Mouse (Mus musculus): ENCODE measurements around the gene Lingo4. TPM values are rescaled to one million over a fixed set of nuclear protein-coding genes. Genes with fewer than 3 reads are reported as not detected.

Lingo4 gene
- under 1 TPM; 0.63 to 0.73 TPM for total RNA-seq (2021)
- long read RNA-seq, experiment 1: 0 reads
- long read RNA-seq, experiment 2: 0 reads

DNA sequence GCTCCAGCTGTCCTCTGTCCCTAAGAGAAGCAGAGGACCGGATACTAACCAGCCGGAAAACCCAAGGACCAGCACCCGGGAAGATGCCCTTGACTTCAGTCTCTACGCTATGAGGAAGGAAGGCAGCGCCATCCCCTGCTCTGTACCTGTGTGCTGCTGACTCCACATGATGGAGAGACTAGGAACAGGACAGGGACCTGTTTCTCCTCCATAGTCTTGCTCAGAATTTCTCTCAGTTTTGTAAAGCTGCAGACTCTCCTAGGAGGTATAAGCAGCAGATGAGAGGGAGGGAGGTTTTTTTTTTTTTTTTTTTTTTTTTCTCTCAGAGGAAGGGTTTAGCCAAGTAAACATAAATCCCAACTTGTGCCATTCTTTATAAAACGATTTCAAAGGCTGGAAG, at the start of gene Lingo4:
Gene Lingo4 (plus strand): TSS at position 301 of the 400 bp plus-strand sequence.
- DNase-seq (ENCODE audit: low spot score in 2 of 2): no peak

DNA sequence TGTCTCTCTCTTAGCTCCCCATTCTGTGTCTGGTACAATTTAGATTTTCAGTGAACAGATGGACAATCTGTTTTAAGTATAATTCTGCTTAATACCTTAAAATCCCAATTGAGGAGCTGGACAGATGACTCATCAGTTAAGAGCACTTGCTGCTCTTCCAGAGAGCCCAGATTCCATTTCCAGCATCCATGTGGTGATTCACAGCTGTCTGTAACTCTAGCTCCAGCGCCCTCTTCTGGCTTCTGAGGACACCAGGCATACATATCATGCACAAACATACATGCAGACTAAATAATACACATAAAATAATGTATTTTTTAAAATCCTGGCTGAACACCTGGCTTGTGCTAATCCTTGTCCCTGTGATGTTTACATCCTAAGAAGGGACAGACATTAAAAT, 37.5 kb upstream of the Lingo4 start:
- peak; percentile 20 to 27 for DNase-seq (ENCODE audit: low spot score in 2 of 2)

GRCm38 (mm10) chr3:94362138-94362537, 36.2 kb upstream of the Lingo4 start, which contains the start of gene C2cd4d:
TSS of gene C2cd4d (plus strand) at chr3:94362438.
- no peak for DNase-seq (ENCODE audit: low spot score in 2 of 2)

- DNase-seq (ENCODE audit: low spot score in 2 of 2): peak; percentile 18 to 41
These were observed 34.8 kb upstream of the Lingo4 start for GRCm38 (mm10) chr3:94363291-94364153.

DNA sequence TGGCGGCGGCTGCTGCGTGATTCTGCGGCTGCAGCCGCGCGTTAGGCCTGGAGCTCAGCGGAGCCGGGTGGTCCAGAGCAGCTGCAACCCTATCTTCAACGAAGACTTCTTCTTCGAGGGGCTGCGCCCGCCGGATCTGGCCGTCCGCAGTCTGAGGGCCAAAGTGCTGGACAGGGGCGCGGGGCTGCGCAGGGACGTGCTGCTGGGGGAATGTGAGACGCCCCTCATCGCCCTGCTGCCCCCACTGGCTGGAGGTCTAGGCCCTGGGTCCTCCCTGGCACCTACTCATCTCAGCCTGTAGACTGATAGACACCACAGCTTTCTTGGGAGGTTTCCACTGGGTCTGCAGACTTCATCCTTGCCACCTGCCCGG, 34.2 kb upstream of the Lingo4 start:
- no peak for DNase-seq (ENCODE audit: low spot score in 2 of 2)

GRCm38 (mm10) chr3:94366761-94367160, 31.6 kb upstream of the Lingo4 start:
- DNase-seq (ENCODE audit: low spot score in 2 of 2): peak; percentile 78 to 84

DNA sequence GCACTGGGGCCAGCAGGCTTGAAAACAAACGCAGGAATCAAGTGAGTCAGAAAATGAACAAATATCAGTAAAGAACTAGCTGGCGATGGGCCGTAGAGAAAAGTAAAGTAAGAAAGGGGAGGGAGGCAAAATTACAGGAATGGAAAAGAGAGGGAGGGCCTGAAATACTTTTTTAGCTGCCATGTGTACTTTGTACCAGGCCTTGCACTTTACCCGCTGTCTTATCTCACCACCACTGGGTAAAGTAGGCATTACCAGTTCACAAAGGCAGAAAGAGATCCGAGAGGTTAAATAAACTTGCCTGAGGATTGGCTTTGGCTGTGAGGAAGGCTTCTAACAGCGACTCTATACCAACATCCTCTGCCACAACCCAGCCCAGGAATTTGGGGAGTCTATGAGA, 30.8 kb upstream of the Lingo4 start:
- no peak for DNase-seq (ENCODE audit: low spot score in 2 of 2)

- DNase-seq (ENCODE audit: low spot score in 2 of 2): no peak
These were observed 29.7 kb upstream of the Lingo4 start for GRCm38 (mm10) chr3:94368631-94369030.

DNA sequence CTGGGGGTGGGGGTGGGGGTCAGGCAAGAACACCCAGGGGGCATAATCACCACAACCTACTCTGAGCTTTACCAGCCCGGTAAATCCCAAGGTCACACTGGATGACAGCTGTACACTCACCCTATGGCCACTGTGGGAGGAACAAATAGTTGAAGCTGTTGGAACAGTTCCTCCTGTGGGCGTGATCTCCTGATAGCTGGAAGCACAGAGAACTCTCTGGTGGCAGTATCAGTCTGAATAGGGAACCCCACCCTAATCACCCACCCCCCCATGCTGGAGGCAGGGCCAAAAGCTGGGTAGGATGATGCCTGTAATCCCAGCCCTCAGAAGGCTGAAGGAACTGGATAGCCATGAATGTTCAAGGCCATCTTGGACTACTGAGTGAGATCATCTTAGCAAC, 28.6 kb upstream of the Lingo4 start:
- no peak for DNase-seq (ENCODE audit: low spot score in 2 of 2)

DNA sequence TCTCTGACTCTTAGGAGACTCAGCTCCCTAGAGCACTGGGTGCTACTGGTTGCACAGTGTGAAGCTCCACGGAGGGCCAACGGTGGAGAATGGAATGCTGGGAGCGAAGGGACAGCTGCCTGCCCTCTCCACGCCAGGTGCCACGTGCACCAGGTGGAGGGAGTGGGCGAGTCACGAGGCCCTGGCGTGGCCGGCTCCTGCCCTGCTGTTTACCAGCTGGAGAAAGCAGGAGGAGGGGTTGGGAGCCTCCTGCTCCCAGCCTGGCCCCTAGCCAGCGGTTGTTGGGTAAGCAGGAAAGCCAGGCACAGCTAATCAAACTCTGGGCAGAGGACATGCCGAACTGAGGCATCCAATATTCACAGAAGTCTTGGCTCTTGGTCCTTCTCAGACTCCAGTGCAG, 26.7 kb upstream of the Lingo4 start:
- DNase-seq (ENCODE audit: low spot score in 2 of 2): peak; percentile 20 to 35

GRCm38 (mm10) chr3:94372038-94372437, 26.3 kb upstream of the Lingo4 start:
- DNase-seq (ENCODE audit: low spot score in 2 of 2): no peak

GRCm38 (mm10) chr3:94372641-94373040, 25.7 kb upstream of the Lingo4 start, which contains the start of gene Rorc:
TSS of gene Rorc (plus strand) at chr3:94372794.
- no peak for DNase-seq (ENCODE audit: low spot score in 2 of 2)

DNA sequence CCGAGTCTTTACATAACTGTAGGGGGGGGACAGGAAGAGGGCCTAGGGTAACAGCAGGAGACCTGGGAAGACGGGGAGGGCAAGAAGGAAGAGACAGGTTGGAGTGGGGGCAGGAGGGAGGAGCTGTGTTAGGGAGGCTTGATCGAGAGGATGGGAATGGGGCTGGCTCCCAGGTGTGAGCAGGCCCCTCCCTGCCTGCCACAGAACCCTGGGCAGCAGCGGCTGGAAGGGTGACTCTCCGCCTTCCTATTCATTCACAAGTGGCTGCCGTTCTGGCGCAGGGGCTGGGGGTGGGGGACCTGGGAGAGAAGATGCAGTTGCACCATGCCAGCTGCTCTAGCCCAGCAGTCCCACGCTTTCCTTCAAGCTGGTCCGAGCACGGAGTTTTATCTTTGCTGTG, 25.2 kb upstream of the Lingo4 start:
- DNase-seq (ENCODE audit: low spot score in 2 of 2): peak in 1 of 2 experiments; percentile 25

DNA sequence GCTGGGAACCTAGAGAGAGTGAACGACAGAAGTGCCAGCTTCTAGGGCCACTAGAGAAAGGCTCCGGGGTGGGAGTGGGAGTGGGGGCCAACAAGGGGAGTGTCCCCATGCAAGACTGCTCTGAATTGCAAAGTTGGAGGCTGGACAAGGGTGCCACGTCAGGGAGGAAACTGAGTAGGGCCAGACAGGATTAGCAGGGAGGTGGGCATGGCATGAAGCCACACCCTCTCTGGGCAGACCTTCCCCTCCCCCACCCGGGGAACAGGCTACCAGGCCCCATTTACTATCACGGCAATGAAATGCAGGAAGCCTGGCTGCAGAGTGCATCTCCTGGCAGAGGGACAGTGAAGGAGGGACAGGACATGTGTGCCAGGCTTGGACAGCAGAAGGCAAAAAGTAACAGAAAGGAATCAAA, 24.7 kb upstream of the Lingo4 start:
- DNase-seq (ENCODE audit: low spot score in 2 of 2): no peak

DNA sequence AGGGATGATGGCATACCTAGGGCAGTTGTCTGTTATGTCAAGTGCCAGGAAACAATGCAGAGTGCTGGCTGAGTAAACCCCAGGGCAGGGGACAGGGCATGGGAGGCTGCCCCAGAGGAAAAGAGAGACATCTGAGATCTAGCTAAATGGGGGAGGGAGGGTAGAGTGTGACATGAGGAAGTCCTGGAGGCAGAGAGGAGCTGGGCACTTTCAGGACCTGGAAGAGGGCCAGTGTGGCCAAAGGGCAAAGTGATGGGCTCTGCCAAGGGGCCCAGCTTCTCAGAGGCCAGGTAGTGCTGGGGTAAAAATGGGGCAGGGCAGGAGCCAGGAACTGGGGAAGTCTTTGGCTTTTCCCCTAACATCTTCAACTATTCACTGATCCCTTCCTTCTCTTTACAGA, 23.7 kb upstream of the Lingo4 start:
- no peak for DNase-seq (ENCODE audit: low spot score in 2 of 2)

GRCm38 (mm10) chr3:94375146-94375545, 23.2 kb upstream of the Lingo4 start:
- no peak for DNase-seq (ENCODE audit: low spot score in 2 of 2)

- DNase-seq (ENCODE audit: low spot score in 2 of 2): no peak
These were observed 22.5 kb upstream of the Lingo4 start for GRCm38 (mm10) chr3:94375861-94376260.

GRCm38 (mm10) chr3:94377028-94377923, 21.0 kb upstream of the Lingo4 start:
- DNase-seq (ENCODE audit: low spot score in 2 of 2): no peak

DNA sequence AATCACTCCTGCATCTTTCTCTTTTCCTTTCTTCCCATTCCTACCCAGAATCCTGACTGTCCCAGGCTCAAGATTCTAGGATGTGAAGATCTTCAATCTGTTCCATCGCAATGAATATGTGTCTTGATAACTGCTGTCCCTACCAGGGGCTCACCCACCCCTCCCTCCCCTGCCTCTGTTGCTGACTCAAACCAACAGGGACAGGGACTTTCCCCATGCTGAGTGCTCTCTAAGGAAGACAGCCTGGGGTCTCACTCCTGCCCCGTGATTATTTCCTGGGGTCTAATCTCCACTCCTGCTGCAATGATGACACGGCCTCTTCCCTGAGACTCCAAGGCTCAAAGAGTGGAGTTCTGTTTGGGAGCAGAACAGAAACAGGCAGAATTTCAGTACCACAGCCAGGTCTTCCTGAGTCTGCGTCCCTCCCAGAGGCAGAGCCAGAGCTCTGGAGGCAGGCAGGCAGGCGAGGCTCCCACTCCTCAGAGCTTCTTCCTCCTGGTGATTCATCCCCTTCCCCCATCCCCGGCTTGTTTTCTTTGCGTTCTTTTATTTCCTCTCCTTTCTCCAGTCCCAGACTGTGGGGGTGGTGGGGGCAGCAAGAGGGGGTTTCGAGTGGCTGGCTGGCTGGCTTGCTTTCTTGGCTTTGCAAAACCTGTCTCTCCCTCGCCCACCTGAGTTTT, 18.3 kb upstream of the Lingo4 start:
- no peak for DNase-seq (ENCODE audit: low spot score in 2 of 2)

GRCm38 (mm10) chr3:94382308-94382707, 16.0 kb upstream of the Lingo4 start:
- DNase-seq (ENCODE audit: low spot score in 2 of 2): no peak

GRCm38 (mm10) chr3:94383476-94383875, 14.8 kb upstream of the Lingo4 start:
- DNase-seq (ENCODE audit: low spot score in 2 of 2): no peak
